Mouse (Mus musculus): Measurements from ENCODE around the gene Dcaf7. TPM values are rescaled to one million over a fixed set of nuclear protein-coding genes. Genes with fewer than 3 reads are reported as not detected.
"Not testable (repeated sequence)": the region's sequence is repeated elsewhere in the genome, so short reads cannot be mapped to it uniquely, and the experiment has no call there.

The Dcaf7 gene
- total and polyA plus RNA-seq, 2 experiments from 2014 or later, result 115 to 222 TPM

DNA sequence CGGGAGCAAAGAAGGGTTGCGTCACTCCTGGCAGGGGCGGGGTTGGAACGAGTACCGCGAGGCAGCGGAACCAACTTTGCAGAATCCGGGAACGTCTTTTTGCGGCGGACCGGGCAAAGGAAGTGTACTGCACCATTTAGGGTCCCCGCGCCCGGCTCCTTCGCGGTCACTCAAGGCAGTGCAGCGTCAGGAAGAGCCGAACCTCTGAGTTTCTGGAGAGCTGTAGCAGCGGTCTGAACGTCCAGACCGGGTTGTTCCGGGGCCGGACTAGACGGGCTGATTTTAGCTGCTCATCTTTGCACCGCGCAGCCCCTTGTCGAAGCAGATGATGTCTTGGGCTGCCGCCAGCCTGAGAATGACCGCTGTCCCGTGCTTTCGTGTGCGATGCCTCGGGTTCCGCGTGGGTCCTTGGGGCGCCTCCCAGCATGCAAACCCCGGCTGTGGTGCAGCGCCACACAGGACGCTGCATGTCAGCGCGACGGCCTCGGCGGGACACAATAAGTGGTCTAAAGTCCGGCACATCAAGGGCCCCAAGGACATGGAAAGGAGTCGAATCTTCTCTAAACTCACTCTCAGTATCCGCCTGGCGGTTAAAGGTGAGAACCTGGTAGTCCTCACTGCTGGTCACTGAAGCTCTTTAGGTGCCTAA is 29.4 kb downstream of the Dcaf7 start, which contains the start of gene Taco1:
TSS of gene Taco1 (plus strand) at position 139 of the 649 bp plus-strand sequence.
- H3K9me3 ChIP-seq (ENCODE audit: low read length), result no peaks in the 10 kb centered on the region
- peak; percentile 65 for TF ChIP-seq CTCF (IDR thresholded peaks at IDR 0.05; ENCODE audit: low read depth)
- ATAC-seq, result peak; percentile 99
- H3K27me3 ChIP-seq (ENCODE audit: insufficient read depth, low read length), result no peaks in the 10 kb centered on the region
- whole genome bisulfite sequencing, result under 1% methylated on average over 49 of the region's 49 CpGs
- H3K9ac ChIP-seq, result peak within 1 kb of the TSS; percentile 77
- DNase-seq, result peak; percentile 97
- 0 out of 2 replicates have a peak, but pooled peaks cover 2% of the 10 kb centered on the region for H3K36me3 ChIP-seq (ENCODE audit: insufficient read depth)
- no peaks in the 10 kb centered on the region for H3K4me1 ChIP-seq (ENCODE audit: insufficient read depth)
- H3K4me2 ChIP-seq (ENCODE audit: low read depth), result peak within 1 kb of the TSS; percentile 94
- H3K27ac ChIP-seq (ENCODE audit: low read depth, low read length), result peak within 1 kb of the TSS; percentile 76
- H3K4me3 ChIP-seq (ENCODE audit: low read depth, low read length), result peak within 1 kb of the TSS; percentile 60

DNA sequence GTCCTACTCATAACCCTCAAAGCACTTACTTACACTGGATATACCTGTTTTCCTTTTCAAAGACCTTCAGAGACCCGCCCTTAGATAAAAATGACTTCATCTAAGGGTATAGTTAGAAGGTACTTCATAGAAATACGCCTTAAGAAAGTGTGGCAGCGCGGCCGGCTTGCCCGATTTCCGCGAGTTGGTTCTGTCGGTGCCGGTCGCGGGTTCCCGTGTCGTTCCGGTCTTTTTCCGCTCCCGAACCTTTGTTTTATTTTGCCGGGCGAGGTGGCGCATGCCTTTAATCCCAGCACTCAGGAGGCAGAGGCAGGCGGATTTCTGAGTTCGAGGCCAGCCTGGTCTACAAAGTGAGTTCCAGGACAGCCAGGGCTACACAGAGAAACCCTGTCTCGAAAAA is 29.9 kb downstream of the Dcaf7 start:
- peak overlapping the region; percentile 76; the same call in 1 of the 2 replicates for H3K27ac ChIP-seq (ENCODE audit: low read depth, low read length)
- WGBS, result 16% methylated on average over 23 of the region's 23 CpGs
- peak; percentile 41 for DNase-seq

DNA sequence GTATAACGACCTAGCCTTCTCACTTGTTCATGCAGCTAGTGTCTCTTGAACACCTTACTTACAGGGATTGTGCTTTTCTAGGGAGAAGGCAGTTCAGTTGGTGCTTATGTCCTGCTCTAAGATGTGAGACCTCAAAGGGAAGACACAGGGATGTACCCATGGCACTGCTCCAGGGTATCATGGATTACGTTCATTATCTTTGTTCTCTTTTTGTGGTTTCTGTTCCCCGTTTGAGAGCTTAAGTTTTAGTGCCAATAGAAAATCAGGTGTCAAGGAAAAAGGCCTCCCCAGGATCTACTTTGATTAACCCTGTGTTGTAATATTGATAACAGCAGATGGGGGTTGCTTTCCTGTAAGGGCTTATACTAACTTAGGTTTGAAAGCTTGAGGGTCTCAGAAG is 37.1 kb downstream of the Dcaf7 start:
- Histone ChIP-seq H3K4me1 (ENCODE audit: insufficient read depth) (no peaks in the 10 kb centered on the region), H3K27ac (ENCODE audit: low read depth, low read length) (no peak overlapping the region), H3K4me2 (ENCODE audit: low read depth) (no peak overlapping the region), H3K9ac (no peak overlapping the region), H3K27me3 (ENCODE audit: insufficient read depth, low read length) (no peaks in the 10 kb centered on the region), H3K36me3 (ENCODE audit: insufficient read depth) (peaks cover 24% of the 10 kb centered on the region), H3K9me3 (ENCODE audit: low read length) (no peaks in the 10 kb centered on the region), H3K4me3 (ENCODE audit: low read depth, low read length) (no peak overlapping the region)
- no peak for DNase-seq
- WGBS, result 81% methylated on average over 3 of the region's 3 CpGs
- ATAC-seq, result no peak
- TF ChIP-seq CTCF (IDR thresholded peaks at IDR 0.05; ENCODE audit: low read depth), result no peak

More for the DNA sequence above, 29.9 kb downstream of the Dcaf7 start:
- not testable (repeated sequence) for H3K27me3 ChIP-seq (ENCODE audit: insufficient read depth, low read length); H3K4me1 ChIP-seq (ENCODE audit: insufficient read depth); H3K36me3 ChIP-seq (ENCODE audit: insufficient read depth); ATAC-seq; H3K9me3 ChIP-seq (ENCODE audit: low read length)
- Histone ChIP-seq H3K4me3 (ENCODE audit: low read depth, low read length) (peak overlapping the region; percentile 60), H3K9ac (peak overlapping the region; percentile 77), H3K4me2 (ENCODE audit: low read depth) (peak overlapping the region; percentile 94)

DNA sequence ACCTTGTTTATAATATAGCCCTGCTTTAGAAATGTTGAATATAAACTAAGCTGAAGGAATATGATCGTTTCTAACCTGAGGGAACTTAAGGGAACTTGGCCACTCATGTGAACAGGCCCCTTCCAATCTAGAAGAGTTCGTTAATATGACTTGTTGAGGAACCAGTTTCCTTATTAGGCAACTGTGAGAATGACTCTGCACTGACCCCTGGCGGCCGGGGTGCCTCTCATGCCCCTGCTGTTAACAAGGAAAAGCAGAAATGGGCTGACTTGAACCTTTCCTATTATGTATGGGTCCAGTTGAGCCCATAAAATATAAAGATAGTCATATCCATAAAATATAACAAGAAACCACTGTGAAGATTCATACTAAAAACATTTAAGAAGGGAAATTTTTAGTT is 39.6 kb downstream of the Dcaf7 start:
- Histone ChIP-seq H3K4me3 (ENCODE audit: low read depth, low read length) (no peak overlapping the region), H3K9me3 (ENCODE audit: low read length) (no peaks in the 10 kb centered on the region), H3K4me2 (ENCODE audit: low read depth) (no peak overlapping the region), H3K9ac (no peak overlapping the region), H3K27ac (ENCODE audit: low read depth, low read length) (no peak overlapping the region), H3K36me3 (ENCODE audit: insufficient read depth) (peaks cover 22% of the 10 kb centered on the region), H3K27me3 (ENCODE audit: insufficient read depth, low read length) (no peaks in the 10 kb centered on the region), H3K4me1 (ENCODE audit: insufficient read depth) (no peaks in the 10 kb centered on the region)
- no peak; the same call in 1 of the 2 replicates for ATAC-seq
- 6% methylated on average over 4 of the region's 4 CpGs for WGBS
- peak; percentile 53 for DNase-seq
- peak; percentile 74 for TF ChIP-seq CTCF (IDR thresholded peaks at IDR 0.05; ENCODE audit: low read depth)

DNA sequence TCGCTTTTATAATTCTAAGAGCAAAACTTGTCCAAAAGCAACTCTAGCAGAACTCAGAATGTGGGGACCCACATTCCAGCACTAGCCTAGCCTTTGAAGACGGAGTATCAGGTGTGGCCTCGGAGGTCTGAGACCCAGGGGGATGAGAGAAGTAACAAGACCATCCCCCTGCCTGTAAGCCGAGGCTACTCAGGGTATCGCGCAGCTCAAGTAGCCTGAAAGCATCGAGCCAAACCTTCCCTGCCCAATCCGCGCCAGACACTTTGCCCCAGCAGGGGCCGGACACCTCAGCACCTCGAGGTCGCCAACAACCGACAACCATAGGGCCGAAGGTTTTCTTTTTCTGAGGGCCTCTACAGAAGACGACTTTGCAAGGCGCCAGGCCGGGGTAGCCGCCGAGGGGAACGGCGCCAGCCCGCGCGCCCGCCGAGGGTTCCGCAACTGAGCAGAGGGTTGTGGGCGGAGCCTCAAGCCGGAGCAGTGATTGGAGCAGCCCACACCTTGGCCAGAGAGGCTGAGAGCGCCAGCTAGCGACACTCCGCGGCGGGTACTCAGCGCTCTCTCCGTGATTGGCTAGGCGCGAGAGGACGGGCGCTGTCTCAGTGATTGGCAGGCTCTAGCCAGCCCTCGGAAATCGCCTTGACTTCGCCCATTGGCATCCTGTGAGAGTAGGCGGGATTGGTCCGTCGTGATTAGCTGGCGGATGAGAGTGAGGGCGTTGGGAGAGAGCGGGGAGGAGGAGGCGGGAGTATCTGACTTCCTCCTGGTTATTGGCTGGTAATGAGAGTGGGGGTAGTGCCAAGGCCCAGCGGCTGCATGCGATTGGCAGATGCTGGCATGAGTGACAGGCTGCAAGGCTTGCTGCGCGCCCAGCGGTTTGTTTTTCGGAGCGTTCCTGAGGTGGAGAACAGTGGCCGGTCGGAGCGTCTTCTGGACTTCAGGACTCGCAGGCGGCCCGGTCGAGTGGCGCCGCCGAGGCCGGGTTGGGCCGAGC is 47.3 kb downstream of the Dcaf7 start, which contains the start of gene Map3k3:
TSS of gene Map3k3 (plus strand) at position 906 of the 994 bp plus-strand sequence.
- WGBS, result 1% methylated on average over 69 of the region's 69 CpGs
- Histone ChIP-seq H3K4me2 (ENCODE audit: low read depth) (peak within 1 kb of the TSS; percentile 72), H3K4me3 (ENCODE audit: low read depth, low read length) (peak within 1 kb of the TSS; percentile 96), H3K4me1 (ENCODE audit: insufficient read depth) (peaks cover 5% of the 10 kb centered on the region; the same call in 1 of the 2 replicates), H3K9me3 (ENCODE audit: low read length) (no peaks in the 10 kb centered on the region), H3K27me3 (ENCODE audit: insufficient read depth, low read length) (no peaks in the 10 kb centered on the region), H3K27ac (ENCODE audit: low read depth, low read length) (peak within 1 kb of the TSS; percentile 95), H3K36me3 (ENCODE audit: insufficient read depth) (no peaks in the 10 kb centered on the region), H3K9ac (peak within 1 kb of the TSS; percentile 82)
- peak; percentile 100 for DNase-seq
- TF ChIP-seq CTCF (IDR thresholded peaks at IDR 0.05; ENCODE audit: low read depth), result peak; percentile 80
- ATAC-seq, result peak; percentile 97

DNA sequence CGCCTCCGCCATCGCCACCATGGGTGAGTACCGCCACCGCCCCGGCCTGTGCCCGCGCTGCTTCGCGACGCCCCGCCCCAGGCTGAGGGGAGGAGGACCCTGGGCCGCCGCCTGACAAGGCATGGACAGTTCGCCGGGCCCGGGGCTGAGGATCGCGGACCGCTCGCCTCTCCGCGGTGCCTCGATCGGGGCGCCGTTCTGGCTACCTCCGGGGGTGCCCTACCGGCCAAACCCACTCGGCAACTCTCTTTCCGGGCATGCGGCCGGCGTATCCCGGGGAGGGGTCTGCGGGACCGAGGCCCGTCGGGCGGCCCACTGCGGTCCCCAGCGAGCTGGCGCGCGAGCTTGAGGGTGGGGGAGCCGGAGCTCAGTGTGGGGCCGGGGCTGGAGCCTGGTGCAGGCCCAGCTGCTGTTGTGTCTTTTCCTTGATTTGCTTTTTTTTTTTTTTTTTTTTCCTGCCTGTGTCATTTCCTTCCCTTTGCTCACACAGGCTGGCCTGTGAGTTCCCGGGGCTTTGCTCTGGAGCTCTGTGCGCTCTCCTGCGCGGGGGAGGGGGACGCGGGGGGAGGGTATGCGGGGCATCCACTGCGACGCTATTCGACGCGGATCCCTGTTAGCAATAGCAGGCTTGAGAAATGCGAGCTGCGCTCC is 48.4 kb downstream of the Dcaf7 start:
- no peaks in the 10 kb centered on the region for H3K9me3 ChIP-seq (ENCODE audit: low read length)
- H3K27ac ChIP-seq (ENCODE audit: low read depth, low read length), result peak overlapping the region; percentile 95
- DNase-seq (peak; percentile 68), ATAC-seq (peak; percentile 27)
- peak overlapping the region; percentile 60 for H3K4me2 ChIP-seq (ENCODE audit: low read depth)
- peak overlapping the region; percentile 96 for H3K4me3 ChIP-seq (ENCODE audit: low read depth, low read length)
- WGBS, result under 1% methylated on average over 50 of the region's 61 CpGs
- TF ChIP-seq CTCF (IDR thresholded peaks at IDR 0.05; ENCODE audit: low read depth), result peak; percentile 36
- no peaks in the 10 kb centered on the region for H3K27me3 ChIP-seq (ENCODE audit: insufficient read depth, low read length)
- H3K36me3 ChIP-seq (ENCODE audit: insufficient read depth), result no peaks in the 10 kb centered on the region
- H3K4me1 ChIP-seq (ENCODE audit: insufficient read depth), result peaks cover 5% of the 10 kb centered on the region; the same call in 1 of the 2 replicates
- H3K9ac ChIP-seq, result peak overlapping the region; percentile 82
